Mouse (Mus musculus): ENCODE measurements around the gene Safb.

GRCm38 (mm10) chr17:56587773-56588172 is 3.1 kb downstream of the Safb start:
- no peak for TF ChIP-seq EP300 (IDR thresholded peaks at IDR 0.05; ENCODE audit: low read depth)
- no peak for TF ChIP-seq CTCF (IDR thresholded peaks at IDR 0.05; ENCODE audit: low read depth)
